Mouse (Mus musculus) adrenal gland, adult 8-10 months (tissue): Measurements from ENCODE around the gene Manba. TPM values are rescaled to one million over a fixed set of nuclear protein-coding genes. Genes with fewer than 3 reads are reported as not detected.

Experiments used
- DNase-seq: peaks from one replicate; pipeline ENCODE4 v3.0.0; 2022
- total RNA-seq, 4 experiments: library from RNA; stranded (reverse); gene quantifications; 2 replicates each; pipeline ENCODE4 v1.2.4; 2022

Gene Manba
- total RNA-seq, 4 experiments from 2014 or later, result 13.9 to 27.8 (median 18.3) TPM

GRCm38 (mm10) chr3:135531762-135532161 is 46.4 kb downstream of the Manba start:
- DNase-seq, result no peak

GRCm38 (mm10) chr3:135534103-135534502 is 48.7 kb downstream of the Manba start:
- no peak for DNase-seq

- DNase-seq, result no peak
Observed at GRCm38 (mm10) chr3:135546212-135546923, 61.0 kb downstream of the Manba start.

GRCm38 (mm10) chr3:135547298-135547697 is 61.9 kb downstream of the Manba start:
- no peak for DNase-seq

- DNase-seq, result no peak
Observed at GRCm38 (mm10) chr3:135552874-135553273, 67.5 kb downstream of the Manba start.

GRCm38 (mm10) chr3:135555192-135555591 is 69.8 kb downstream of the Manba start:
- no peak for DNase-seq

- DNase-seq, result no peak
Observed at GRCm38 (mm10) chr3:135556052-135556587, 70.7 kb downstream of the Manba start.

GRCm38 (mm10) chr3:135556851-135557662 is 71.6 kb downstream of the Manba start:
- DNase-seq, result no peak

GRCm38 (mm10) chr3:135562036-135562435 is 76.6 kb downstream of the Manba start:
- no peak for DNase-seq

- no peak for DNase-seq
Observed at GRCm38 (mm10) chr3:135563163-135563689, 77.8 kb downstream of the Manba start.

- no peak for DNase-seq
Observed at GRCm38 (mm10) chr3:135564706-135565105, 79.3 kb downstream of the Manba start.

GRCm38 (mm10) chr3:135565306-135565705 is 79.9 kb downstream of the Manba start:
- no peak for DNase-seq

GRCm38 (mm10) chr3:135567888-135568287 is 82.5 kb downstream of the Manba start:
- no peak for DNase-seq

- DNase-seq, result no peak
Observed at GRCm38 (mm10) chr3:135568633-135569032, 83.2 kb downstream of the Manba start.

- no peak for DNase-seq
Observed at GRCm38 (mm10) chr3:135571540-135571939, 86.1 kb downstream of the Manba start.

GRCm38 (mm10) chr3:135573051-135573450 is 87.6 kb downstream of the Manba start:
- DNase-seq, result no peak

- DNase-seq, result no peak
Observed at GRCm38 (mm10) chr3:135575126-135575525, 89.7 kb downstream of the Manba start.

GRCm38 (mm10) chr3:135578588-135579140 is 93.3 kb downstream of the Manba start:
- DNase-seq, result no peak

- no peak for DNase-seq
Observed at GRCm38 (mm10) chr3:135579179-135579578, 93.8 kb downstream of the Manba start.

GRCm38 (mm10) chr3:135580439-135581275 is 95.2 kb downstream of the Manba start:
- DNase-seq, result no peak

- DNase-seq, result no peak
Observed at GRCm38 (mm10) chr3:135581606-135582117, 96.3 kb downstream of the Manba start.

- DNase-seq, result no peak
Observed at GRCm38 (mm10) chr3:135582246-135582645, 96.8 kb downstream of the Manba start.
